Mouse (Mus musculus) ovary, postnatal 10 days (tissue): ENCODE measurements at regions not wholly inside any gene's neighbourhood (a gene's known extent, or its start where the extent isn't known, plus 50 kb on each side); places are given as distances from the start of the nearest gene placed in this dataset.

Experiments used
- DNase-seq: peaks from one replicate; pipeline ENCODE4 v3.0.0; 2022; ENCODE audit warnings: low spot score

GRCm38 (mm10) chr8:90635766-90636492 is 181.3 kb downstream of the Gm19935 start:
- no peak for DNase-seq

GRCm38 (mm10) chr8:90630796-90631195 is 186.4 kb downstream of the Gm19935 start:
- no peak for DNase-seq

- no peak for DNase-seq
Observed at GRCm38 (mm10) chr8:90608410-90608809, 208.8 kb downstream of the Gm19935 start.

GRCm38 (mm10) chr8:90600946-90601695 is 216.1 kb downstream of the Gm19935 start:
- DNase-seq = no peak

- DNase-seq = no peak
Observed at GRCm38 (mm10) chr8:90597376-90597775, 219.8 kb downstream of the Gm19935 start.

- DNase-seq = no peak
Observed at GRCm38 (mm10) chr8:90579426-90579825, 231.3 kb upstream of the Tox3 start.

GRCm38 (mm10) chr8:90576976-90577375 is 228.8 kb upstream of the Tox3 start:
- no peak for DNase-seq

GRCm38 (mm10) chr8:90574676-90575075 is 226.5 kb upstream of the Tox3 start:
- no peak for DNase-seq

- DNase-seq = no peak
Observed at GRCm38 (mm10) chr8:90556079-90556427, 207.9 kb upstream of the Tox3 start.

- DNase-seq = no peak
Observed at GRCm38 (mm10) chr8:90555415-90556078, 207.4 kb upstream of the Tox3 start.

GRCm38 (mm10) chr8:90547276-90547675 is 199.1 kb upstream of the Tox3 start:
- no peak for DNase-seq

GRCm38 (mm10) chr8:90542619-90543018 is 194.5 kb upstream of the Tox3 start:
- no peak for DNase-seq

GRCm38 (mm10) chr8:90536196-90536640 is 188.1 kb upstream of the Tox3 start:
- DNase-seq = no peak

GRCm38 (mm10) chr8:90535515-90536156 is 187.5 kb upstream of the Tox3 start:
- DNase-seq = no peak

- no peak for DNase-seq
Observed at GRCm38 (mm10) chr8:90521393-90521792, 173.2 kb upstream of the Tox3 start.

GRCm38 (mm10) chr8:90520186-90520585 is 172.0 kb upstream of the Tox3 start:
- no peak for DNase-seq

GRCm38 (mm10) chr8:90519567-90519966 is 171.4 kb upstream of the Tox3 start:
- DNase-seq = no peak

GRCm38 (mm10) chr8:90514191-90514590 is 166.0 kb upstream of the Tox3 start:
- DNase-seq = no peak

GRCm38 (mm10) chr8:90513601-90514000 is 165.5 kb upstream of the Tox3 start:
- no peak for DNase-seq

- DNase-seq = no peak
Observed at GRCm38 (mm10) chr8:90513102-90513501, 165.0 kb upstream of the Tox3 start.

- no peak for DNase-seq
Observed at GRCm38 (mm10) chr8:90512594-90512993, 164.5 kb upstream of the Tox3 start.

GRCm38 (mm10) chr8:90504521-90504920 is 156.4 kb upstream of the Tox3 start:
- no peak for DNase-seq
